Mouse (Mus musculus): ENCODE data around the gene Ddx47. TPM values are rescaled to one million over a fixed set of nuclear protein-coding genes. Genes with fewer than 3 reads are reported as not detected.

Ddx47 gene
- total and polyA plus RNA-seq, 3 experiments, result 102 to 117 TPM; not detected in 1

DNA sequence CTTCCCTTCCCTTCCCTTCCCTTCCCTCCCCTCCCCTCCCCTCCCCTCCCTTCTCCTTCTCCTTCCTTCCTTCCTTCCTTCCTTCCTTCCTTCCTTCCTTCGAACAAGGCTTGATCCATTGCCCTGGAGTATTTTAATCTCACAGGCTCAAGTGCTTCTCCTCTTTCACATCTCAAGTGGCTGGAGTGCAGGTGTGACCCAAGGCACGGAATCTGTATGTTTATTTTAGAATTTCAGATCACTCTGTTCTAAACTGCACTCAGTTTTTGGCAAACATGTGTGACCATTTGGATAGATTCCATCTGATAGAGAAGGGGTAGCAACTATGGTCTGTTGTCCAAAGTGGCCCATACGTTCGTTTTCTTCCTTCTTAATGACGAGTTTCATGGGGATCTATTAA lies 56.8 kb downstream of the Ddx47 start:
- no peak overlapping the region for H3K9ac ChIP-seq (ENCODE audit: control insufficient read depth, low read depth, low read length, poor library complexity, severe bottlenecking)
- H3K4me3 ChIP-seq (ENCODE audit: control insufficient read depth in 1 of 2, insufficient read depth in 1 of 2, low read depth in 2 of 2, low read length in 2 of 2), result no peak overlapping the region
- H3K79me2 ChIP-seq (ENCODE audit: control insufficient read depth, insufficient read depth, low read length, poor library complexity), result no peaks in the 10 kb centered on the region
- DNase-seq (ENCODE audit: low read depth, low spot score), result no peak
- H3K27me3 ChIP-seq (ENCODE audit: control insufficient read depth in 1 of 2, insufficient read depth in 2 of 2, low read length in 2 of 2), result no peaks in the 10 kb centered on the region; a peak in 2 of 4 replicates
- TF ChIP-seq SMC3 (IDR thresholded peaks at IDR 0.05; ENCODE audit: low read depth, low read length) (no peak), CTCF (IDR thresholded peaks at IDR 0.05 in 2 of 3, conservative IDR thresholded peaks at IDR 0.05 in 1 of 3; ENCODE audit: control insufficient read depth in 1 of 3, insufficient read depth in 1 of 3, low read depth in 2 of 3, low read length in 3 of 3, poor library complexity in 1 of 3, severe bottlenecking in 1 of 3) (no peak), CHD2 (IDR thresholded peaks at IDR 0.05; ENCODE audit: low read length) (no peak), RCOR1 (IDR thresholded peaks at IDR 0.05; ENCODE audit: low read depth, low read length) (no peak), JUND (IDR thresholded peaks at IDR 0.05; ENCODE audit: low read depth, low read length) (no peak), MYB (IDR thresholded peaks at IDR 0.05; ENCODE audit: low read depth, low read length) (no peak)
- no peaks in the 10 kb centered on the region for H3K9me3 ChIP-seq (replicated peaks; ENCODE audit: insufficient read depth, low read length)
- H3K4me1 ChIP-seq (ENCODE audit: control insufficient read depth in 1 of 2, insufficient read depth in 2 of 2, low read length in 2 of 2), result no peaks in the 10 kb centered on the region
- H3K27ac ChIP-seq (ENCODE audit: control insufficient read depth, low read depth, low read length), result no peak overlapping the region
- no peaks in the 10 kb centered on the region; a peak in 1 of 4 replicates for H3K36me3 ChIP-seq (ENCODE audit: control insufficient read depth in 1 of 2, insufficient read depth in 2 of 2, low read length in 2 of 2)

DNA sequence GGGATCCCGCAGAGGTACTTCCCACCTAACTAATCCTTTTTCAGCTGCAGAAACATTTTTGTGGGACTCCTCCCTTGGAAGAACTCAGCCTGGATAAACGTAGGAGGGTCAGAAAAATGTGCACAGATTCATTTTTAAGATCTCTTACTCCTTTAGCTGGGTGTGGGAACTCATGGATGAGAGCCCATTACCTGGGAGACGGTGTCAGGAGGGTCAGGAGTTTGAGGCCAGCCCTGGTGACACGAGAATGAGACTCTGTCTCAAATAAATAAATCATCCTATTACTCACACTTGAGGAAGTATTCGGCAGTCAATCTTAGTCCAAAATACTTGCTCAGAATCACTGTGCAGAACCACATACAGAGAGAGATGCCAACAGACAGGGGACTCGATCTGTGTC lies 58.4 kb downstream of the Ddx47 start:
- Histone ChIP-seq H3K9ac (ENCODE audit: control insufficient read depth, low read depth, low read length, poor library complexity, severe bottlenecking) (no peak overlapping the region), H3K27me3 (ENCODE audit: control insufficient read depth in 1 of 2, insufficient read depth in 2 of 2, low read length in 2 of 2) (no peaks in the 10 kb centered on the region; a peak in 2 of 4 replicates), H3K79me2 (ENCODE audit: control insufficient read depth, insufficient read depth, low read length, poor library complexity) (no peaks in the 10 kb centered on the region), H3K9me3 (replicated peaks; ENCODE audit: insufficient read depth, low read length) (no peaks in the 10 kb centered on the region), H3K36me3 (ENCODE audit: control insufficient read depth in 1 of 2, insufficient read depth in 2 of 2, low read length in 2 of 2) (no peaks in the 10 kb centered on the region; a peak in 1 of 4 replicates), H3K4me3 (ENCODE audit: control insufficient read depth in 1 of 2, insufficient read depth in 1 of 2, low read depth in 2 of 2, low read length in 2 of 2) (no peak overlapping the region), H3K27ac (ENCODE audit: control insufficient read depth, low read depth, low read length) (no peak overlapping the region), H3K4me1 (ENCODE audit: control insufficient read depth in 1 of 2, insufficient read depth in 2 of 2, low read length in 2 of 2) (no peaks in the 10 kb centered on the region)
- no peak for DNase-seq (ENCODE audit: low read depth, low spot score)
- no peak for TF ChIP-seq TCF12 (IDR thresholded peaks at IDR 0.05; ENCODE audit: low read depth, low read length)
- no peak for TF ChIP-seq EP300 (IDR thresholded peaks at IDR 0.05; ENCODE audit: low read depth in 1 of 2, low read length in 2 of 2)
- no peak for TF ChIP-seq E2F4 (IDR thresholded peaks at IDR 0.05; ENCODE audit: borderline replicate concordance, low read depth, low read length)
- no peak for TF ChIP-seq CHD1 (IDR thresholded peaks at IDR 0.05; ENCODE audit: low read depth, low read length)
- TF ChIP-seq SIN3A (IDR thresholded peaks at IDR 0.05; ENCODE audit: low read length), result no peak
- TF ChIP-seq POLR2AphosphoS2 (IDR thresholded peaks at IDR 0.05; ENCODE audit: low read length), result no peak
- no peak for TF ChIP-seq SMC3 (IDR thresholded peaks at IDR 0.05; ENCODE audit: low read depth, low read length)
- no peak for TF ChIP-seq MAFK (IDR thresholded peaks at IDR 0.05; ENCODE audit: borderline replicate concordance, low read depth, low read length)

DNA sequence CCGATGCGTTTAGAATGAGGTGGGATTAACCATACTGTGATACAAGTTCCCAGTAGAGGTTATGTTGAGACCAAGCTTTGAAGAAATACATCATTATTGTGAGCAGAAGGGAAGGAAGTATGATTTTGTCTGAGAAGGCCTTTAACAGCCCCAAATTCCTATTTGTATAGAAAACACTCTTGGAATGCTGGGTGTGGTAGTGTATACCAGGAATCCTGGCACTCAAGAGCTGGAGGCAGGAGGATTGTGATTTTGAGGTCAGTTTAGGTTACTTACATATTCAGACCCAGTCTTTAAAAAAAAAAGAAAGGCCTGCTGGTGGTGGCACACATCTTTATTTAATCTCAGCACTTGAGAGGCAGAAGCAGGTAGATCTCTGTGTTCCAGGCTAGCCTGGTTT lies 58.9 kb downstream of the Ddx47 start:
- Histone ChIP-seq H3K36me3 (ENCODE audit: control insufficient read depth in 1 of 2, insufficient read depth in 2 of 2, low read length in 2 of 2) (no peaks in the 10 kb centered on the region; a peak in 1 of 4 replicates), H3K27ac (ENCODE audit: control insufficient read depth, low read depth, low read length) (no peak overlapping the region), H3K4me1 (ENCODE audit: control insufficient read depth in 1 of 2, insufficient read depth in 2 of 2, low read length in 2 of 2) (no peaks in the 10 kb centered on the region), H3K4me3 (ENCODE audit: control insufficient read depth in 1 of 2, insufficient read depth in 1 of 2, low read depth in 2 of 2, low read length in 2 of 2) (no peak overlapping the region), H3K79me2 (ENCODE audit: control insufficient read depth, insufficient read depth, low read length, poor library complexity) (no peaks in the 10 kb centered on the region), H3K27me3 (ENCODE audit: control insufficient read depth in 1 of 2, insufficient read depth in 2 of 2, low read length in 2 of 2) (no peaks in the 10 kb centered on the region; a peak in 2 of 4 replicates), H3K9ac (ENCODE audit: control insufficient read depth, low read depth, low read length, poor library complexity, severe bottlenecking) (no peak overlapping the region), H3K9me3 (replicated peaks; ENCODE audit: insufficient read depth, low read length) (no peaks in the 10 kb centered on the region)
- DNase-seq (ENCODE audit: low read depth, low spot score), result no peak
- TF ChIP-seq POLR2AphosphoS5 (IDR thresholded peaks at IDR 0.05; ENCODE audit: borderline replicate concordance, low read depth, low read length) (no peak), RCOR1 (IDR thresholded peaks at IDR 0.05; ENCODE audit: low read depth, low read length) (no peak), ZMIZ1 (IDR thresholded peaks at IDR 0.05; ENCODE audit: low read depth, low read length) (no peak), MEF2A (IDR thresholded peaks at IDR 0.05; ENCODE audit: extremely low read depth, insufficient replicate concordance, low read depth, low read length, poor library complexity, severe bottlenecking) (no peak), MYB (IDR thresholded peaks at IDR 0.05; ENCODE audit: low read depth, low read length) (no peak), JUND (IDR thresholded peaks at IDR 0.05; ENCODE audit: low read depth, low read length) (no peak), ZKSCAN1 (IDR thresholded peaks at IDR 0.05; ENCODE audit: low read depth, low read length) (no peak), CHD2 (IDR thresholded peaks at IDR 0.05; ENCODE audit: low read length) (no peak), ELF1 (IDR thresholded peaks at IDR 0.05; ENCODE audit: low read depth, low read length) (no peak), MAX (IDR thresholded peaks at IDR 0.05; ENCODE audit: low read length) (no peak), TBP (IDR thresholded peaks at IDR 0.05; ENCODE audit: low read depth, low read length) (no peak), KAT2A (conservative IDR thresholded peaks at IDR 0.05; ENCODE audit: low read depth, low read length) (no peak), E2F4 (IDR thresholded peaks at IDR 0.05; ENCODE audit: borderline replicate concordance, low read depth, low read length) (no peak), EP300 (IDR thresholded peaks at IDR 0.05; ENCODE audit: low read depth in 1 of 2, low read length in 2 of 2) (no peak), SIN3A (IDR thresholded peaks at IDR 0.05; ENCODE audit: low read length) (no peak), MAZ (IDR thresholded peaks at IDR 0.05; ENCODE audit: low read depth, low read length) (no peak)
